Mouse (Mus musculus): ENCODE measurements at regions not wholly inside any gene's neighbourhood (a gene's known extent, or its start where the extent isn't known, plus 50 kb on each side); places are given as distances from the start of the nearest gene placed in this dataset.
A peak's percentile ranks its signal among the peaks of the same experiment; 100 is the strongest.

- no peak for DNase-seq (ENCODE audit: low spot score in 2 of 2)
Measured at GRCm38 (mm10) chr15:50246418-50247186, 3638.1 kb upstream of the Gm7489 start.

- no peak for DNase-seq (ENCODE audit: low spot score in 2 of 2)
Measured at GRCm38 (mm10) chr15:50260057-50260456, 3624.6 kb upstream of the Gm7489 start.

GRCm38 (mm10) chr15:50261245-50261872, 3623.3 kb upstream of the Gm7489 start:
- DNase-seq (ENCODE audit: low spot score in 2 of 2), result peak; percentile 25 to 36

- no peak for DNase-seq (ENCODE audit: low spot score in 2 of 2)
Measured at GRCm38 (mm10) chr15:50267542-50267941, 3617.2 kb upstream of the Gm7489 start.

- DNase-seq (ENCODE audit: low spot score in 2 of 2), result no peak
Measured at GRCm38 (mm10) chr15:50271646-50272045, 3613.1 kb upstream of the Gm7489 start.

- no peak for DNase-seq (ENCODE audit: low spot score in 2 of 2)
Measured at GRCm38 (mm10) chr15:50282576-50282975, 3602.1 kb upstream of the Gm7489 start.

- DNase-seq (ENCODE audit: low spot score in 2 of 2), result no peak
Measured at GRCm38 (mm10) chr15:50283491-50283890, 3601.2 kb upstream of the Gm7489 start.

GRCm38 (mm10) chr15:50301831-50302230, 3582.9 kb upstream of the Gm7489 start:
- no peak for DNase-seq (ENCODE audit: low spot score in 2 of 2)

- DNase-seq (ENCODE audit: low spot score in 2 of 2), result no peak
Measured at GRCm38 (mm10) chr15:50304085-50304484, 3580.6 kb upstream of the Gm7489 start.

GRCm38 (mm10) chr15:50320796-50321195, 3563.9 kb upstream of the Gm7489 start:
- DNase-seq (ENCODE audit: low spot score in 2 of 2), result no peak

- DNase-seq (ENCODE audit: low spot score in 2 of 2), result no peak
Measured at GRCm38 (mm10) chr15:50345536-50345935, 3539.2 kb upstream of the Gm7489 start.

- DNase-seq (ENCODE audit: low spot score in 2 of 2), result no peak
Measured at GRCm38 (mm10) chr15:50346953-50347352, 3537.8 kb upstream of the Gm7489 start.

- DNase-seq (ENCODE audit: low spot score in 2 of 2), result no peak
Measured at GRCm38 (mm10) chr15:50360033-50360988, 3524.4 kb upstream of the Gm7489 start.

- no peak for DNase-seq (ENCODE audit: low spot score in 2 of 2)
Measured at GRCm38 (mm10) chr15:50361334-50361733, 3523.4 kb upstream of the Gm7489 start.

- DNase-seq (ENCODE audit: low spot score in 2 of 2), result no peak
Measured at GRCm38 (mm10) chr15:50361751-50362507, 3522.8 kb upstream of the Gm7489 start.

GRCm38 (mm10) chr15:50400006-50400781, 3484.5 kb upstream of the Gm7489 start:
- DNase-seq (ENCODE audit: low spot score in 2 of 2), result no peak

- DNase-seq (ENCODE audit: low spot score in 2 of 2), result no peak
Measured at GRCm38 (mm10) chr15:50401386-50401785, 3483.3 kb upstream of the Gm7489 start.

- no peak for DNase-seq (ENCODE audit: low spot score in 2 of 2)
Measured at GRCm38 (mm10) chr15:50402551-50402950, 3482.2 kb upstream of the Gm7489 start.

GRCm38 (mm10) chr15:50403883-50404282, 3480.8 kb upstream of the Gm7489 start:
- no peak for DNase-seq (ENCODE audit: low spot score in 2 of 2)

- no peak for DNase-seq (ENCODE audit: low spot score in 2 of 2)
Measured at GRCm38 (mm10) chr15:50408985-50409384, 3475.7 kb upstream of the Gm7489 start.

- DNase-seq (ENCODE audit: low spot score in 2 of 2), result no peak
Measured at GRCm38 (mm10) chr15:50417641-50418040, 3467.1 kb upstream of the Gm7489 start.
